Mouse (Mus musculus) thymus, adult 18-20 months (tissue): ENCODE results near the gene Igf2r.

Experiments
- DNase-seq, 2 experiments: peaks; one replicate each; pipeline ENCODE4 v3.0.0; 2022; ENCODE audit warnings: mixed read lengths in 2 of 2

The Igf2r gene

GRCm38 (mm10) chr17:12769380-12769921, at the start of gene Igf2r:
Igf2r (minus strand) TSS chr17:12769664.
- peak; percentile 76 to 80 for DNase-seq

DNA sequence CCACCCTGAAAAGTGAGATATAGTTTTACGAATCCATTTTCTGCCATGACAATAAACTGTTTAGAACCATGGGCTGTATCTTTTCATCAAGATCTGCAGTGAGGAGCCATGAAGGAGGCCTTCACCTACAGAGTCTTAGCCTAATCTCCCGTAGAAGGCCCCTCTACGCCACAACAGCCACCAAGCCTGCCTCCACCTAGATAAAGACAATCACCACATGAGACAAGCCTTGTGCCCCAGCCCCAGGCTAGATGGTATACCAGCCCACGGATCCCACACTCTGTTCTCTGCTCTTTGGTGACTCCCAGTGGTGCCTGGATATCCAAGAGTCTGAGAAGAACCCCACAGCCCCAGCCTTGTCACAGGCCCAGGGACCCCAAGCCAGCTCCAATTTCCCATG, 46.4 kb upstream of the Igf2r start:
- no peak for DNase-seq

DNA sequence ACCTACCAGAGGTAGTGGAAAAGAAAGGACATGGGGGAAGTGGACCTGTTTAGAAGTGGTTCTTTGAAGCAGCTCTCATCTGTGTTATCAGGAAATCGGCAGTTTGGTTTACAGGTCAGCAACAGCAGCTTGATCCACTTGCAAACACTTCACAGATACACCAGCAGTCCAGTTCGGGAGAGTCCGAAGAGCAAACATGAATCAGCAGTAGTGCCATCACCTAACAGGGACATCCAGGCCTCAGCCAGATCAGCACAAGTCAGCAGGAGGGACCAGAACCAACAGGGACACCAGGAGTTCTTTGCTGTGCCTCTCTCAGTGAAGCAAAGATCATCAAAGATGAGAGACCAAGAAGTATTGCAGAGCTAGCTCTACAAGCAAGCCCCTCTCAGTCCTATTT, 45.0 kb upstream of the Igf2r start:
- DNase-seq = no peak

GRCm38 (mm10) chr17:12810973-12811303, 41.5 kb upstream of the Igf2r start:
- DNase-seq = no peak

GRCm38 (mm10) chr17:12810103-12810972, 40.9 kb upstream of the Igf2r start:
- DNase-seq = peak; percentile 28 to 34

- no peak for DNase-seq
Measured at GRCm38 (mm10) chr17:12808851-12809250, 39.4 kb upstream of the Igf2r start.

DNA sequence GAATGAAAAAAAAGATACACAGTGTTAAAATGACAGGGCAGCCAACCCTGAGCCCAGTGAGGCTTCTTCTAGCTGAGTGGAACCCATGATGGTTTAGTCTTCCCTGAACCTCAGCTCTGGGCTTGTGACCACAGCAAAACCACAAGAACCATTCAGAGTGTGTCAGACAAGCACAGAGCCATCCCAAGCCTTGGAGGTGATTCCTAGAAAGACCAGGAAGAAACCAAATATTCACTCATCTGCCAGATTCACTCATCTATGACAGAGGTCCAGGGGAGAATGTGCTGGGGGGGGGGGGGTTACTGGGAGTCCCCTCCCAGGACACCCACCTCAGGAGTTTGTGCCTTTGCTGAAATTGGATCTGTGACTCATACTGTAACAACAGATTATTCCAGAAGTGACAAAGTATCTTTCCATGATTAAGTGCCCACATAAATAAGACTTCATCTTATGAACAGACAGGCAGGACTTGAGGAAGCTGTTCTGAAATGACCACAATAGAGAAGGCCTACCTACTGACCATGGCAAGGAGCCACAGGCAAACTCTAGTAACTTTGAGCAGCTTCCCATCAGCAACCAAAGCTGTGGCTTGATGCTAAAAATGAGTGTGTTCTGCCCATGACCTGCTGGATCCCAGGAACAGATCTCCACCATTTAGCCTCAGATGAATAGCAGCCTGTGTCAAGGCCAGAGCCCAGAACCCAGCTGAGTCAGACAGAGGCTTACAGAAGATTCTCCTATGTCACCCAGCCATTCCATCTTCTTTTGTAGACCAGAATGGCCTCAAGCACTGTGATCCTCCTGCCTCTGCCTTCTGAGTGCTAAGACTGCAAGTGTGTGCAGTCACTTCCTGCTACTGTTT, 35.4 kb upstream of the Igf2r start:
- DNase-seq = no peak

GRCm38 (mm10) chr17:12801861-12802540, 32.5 kb upstream of the Igf2r start:
- DNase-seq = no peak

DNA sequence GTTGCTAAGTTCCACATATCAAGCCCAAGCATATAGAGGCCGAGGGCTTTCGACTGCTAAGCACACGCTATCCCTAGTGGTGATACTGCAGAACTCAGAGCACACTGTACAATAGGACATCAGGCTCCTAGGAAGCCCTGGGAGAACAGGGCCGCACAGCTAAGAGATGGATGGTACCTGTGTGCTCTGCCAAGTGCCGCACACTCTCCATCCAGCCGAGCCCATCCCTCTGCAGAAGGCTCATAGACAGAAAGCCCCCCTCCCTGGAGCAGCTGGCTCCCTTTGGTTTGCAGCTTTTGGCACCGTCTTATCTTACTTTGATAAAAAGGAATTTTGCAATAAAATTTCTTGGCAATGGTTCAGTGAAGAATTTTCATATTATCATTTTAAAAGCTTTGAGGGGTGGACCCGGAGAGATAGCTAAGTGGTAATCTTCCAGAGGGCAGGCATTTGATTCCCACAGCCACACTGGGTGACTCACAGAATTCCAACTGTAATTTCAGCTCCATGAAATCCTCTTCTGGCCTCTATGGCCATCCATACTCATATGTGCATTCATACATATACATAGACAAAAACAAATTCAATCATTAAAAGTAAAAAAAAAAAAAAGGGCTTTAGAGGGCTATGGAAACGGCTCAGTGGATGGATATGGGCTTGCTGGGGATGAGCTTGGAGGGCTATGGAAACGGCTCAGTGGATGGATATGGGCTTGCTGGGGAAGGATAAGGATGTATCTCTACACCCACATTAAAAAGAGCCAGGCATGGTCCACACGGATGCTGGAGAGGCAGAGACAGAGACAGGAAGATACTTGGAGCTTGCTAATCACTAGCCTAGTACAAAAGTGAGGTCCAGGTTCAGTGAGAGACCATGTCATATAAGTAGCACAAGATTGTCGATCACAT, 30.2 kb upstream of the Igf2r start:
- no peak for DNase-seq

DNA sequence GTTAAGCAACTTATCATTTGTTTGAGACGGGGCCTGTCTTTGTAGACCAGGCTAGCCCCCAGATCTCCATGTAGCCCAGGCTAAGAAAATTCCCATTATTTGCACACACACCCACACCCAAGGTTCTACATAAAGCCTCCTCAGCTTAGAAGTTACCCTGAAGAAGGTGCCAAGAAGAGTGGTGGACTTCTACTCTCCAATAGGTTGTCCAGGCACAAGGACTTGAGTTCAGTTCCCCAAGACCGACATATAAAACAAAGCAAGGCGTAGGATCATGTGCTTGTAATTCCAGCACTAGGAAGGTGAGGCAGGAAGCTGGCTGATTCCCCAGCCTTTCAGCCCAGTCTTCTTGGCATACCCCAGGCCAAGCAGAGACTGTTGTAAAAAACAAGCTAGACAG, 29.1 kb upstream of the Igf2r start:
- no peak for DNase-seq

DNA sequence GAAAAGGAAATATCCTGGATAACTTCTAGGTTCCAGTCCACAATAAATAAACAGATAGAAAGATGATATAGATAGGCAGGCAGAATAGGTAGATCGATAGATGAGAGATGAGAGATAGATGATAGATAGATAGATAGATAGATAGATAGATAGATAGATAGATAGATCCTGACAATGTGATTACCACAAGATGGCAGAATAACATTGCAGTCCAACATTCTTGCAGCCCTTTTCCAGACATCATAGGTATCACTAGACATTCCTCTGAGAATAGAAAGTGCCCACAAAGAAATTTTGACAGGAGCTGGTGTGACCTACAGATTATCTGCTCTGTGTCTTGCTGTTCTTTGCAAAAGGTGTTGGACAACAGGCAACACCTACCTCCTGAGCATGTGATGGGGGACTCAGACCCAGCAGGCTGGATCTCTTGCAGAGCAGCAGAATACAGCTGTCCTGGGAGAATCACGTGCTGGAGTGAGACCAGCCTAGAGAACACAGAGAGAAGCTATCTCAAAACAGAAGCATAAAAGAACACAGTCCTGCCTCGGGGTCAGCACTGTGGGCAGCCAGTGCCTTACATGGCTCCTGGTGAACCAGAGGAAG, 28.1 kb upstream of the Igf2r start:
- DNase-seq = no peak

- no peak for DNase-seq
Measured at GRCm38 (mm10) chr17:12796633-12797032, 27.2 kb upstream of the Igf2r start.

GRCm38 (mm10) chr17:12793660-12794406, 24.4 kb upstream of the Igf2r start:
- DNase-seq = peak in 1 of 2 experiments; percentile 23

- no peak for DNase-seq
Measured at GRCm38 (mm10) chr17:12792422-12793206, 23.1 kb upstream of the Igf2r start.

- DNase-seq = no peak
Measured at GRCm38 (mm10) chr17:12791420-12791819, 22.0 kb upstream of the Igf2r start.

- DNase-seq = no peak
Measured at GRCm38 (mm10) chr17:12791079-12791406, 21.6 kb upstream of the Igf2r start.

DNA sequence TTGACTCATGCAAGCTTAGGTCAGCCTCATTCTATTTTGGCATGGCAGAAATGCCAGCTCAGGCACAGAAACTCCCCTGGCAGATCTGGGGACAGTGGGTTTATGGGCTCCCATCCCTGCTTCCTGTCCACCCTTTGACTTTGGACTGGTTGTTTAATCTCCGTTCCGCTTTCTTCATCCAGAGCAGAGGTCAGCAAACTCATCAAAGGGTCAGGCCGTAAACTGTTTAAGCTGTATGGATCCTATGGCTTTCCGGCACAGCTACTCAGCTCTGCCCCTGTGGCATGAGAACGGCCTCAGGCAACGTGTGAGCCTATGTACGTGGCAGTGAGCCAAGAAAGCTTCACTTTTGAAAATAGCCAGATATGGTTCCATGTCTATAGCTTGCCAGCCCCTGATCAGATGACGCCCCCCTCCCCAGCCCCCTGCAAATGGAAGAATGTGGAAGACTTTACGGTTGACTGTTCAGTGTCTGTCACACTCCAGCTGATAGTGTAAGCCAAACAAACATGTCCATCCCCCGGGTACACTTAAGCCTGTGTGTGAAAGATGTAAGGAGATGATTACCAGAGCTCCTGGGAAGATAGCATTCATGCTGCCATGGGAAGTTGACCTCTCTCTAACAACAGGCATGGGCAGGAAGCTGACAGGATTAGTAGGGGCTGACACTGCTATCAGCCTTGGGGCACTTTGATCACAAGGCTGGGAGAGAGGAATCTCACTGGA, 21.1 kb upstream of the Igf2r start:
- DNase-seq = no peak

DNA sequence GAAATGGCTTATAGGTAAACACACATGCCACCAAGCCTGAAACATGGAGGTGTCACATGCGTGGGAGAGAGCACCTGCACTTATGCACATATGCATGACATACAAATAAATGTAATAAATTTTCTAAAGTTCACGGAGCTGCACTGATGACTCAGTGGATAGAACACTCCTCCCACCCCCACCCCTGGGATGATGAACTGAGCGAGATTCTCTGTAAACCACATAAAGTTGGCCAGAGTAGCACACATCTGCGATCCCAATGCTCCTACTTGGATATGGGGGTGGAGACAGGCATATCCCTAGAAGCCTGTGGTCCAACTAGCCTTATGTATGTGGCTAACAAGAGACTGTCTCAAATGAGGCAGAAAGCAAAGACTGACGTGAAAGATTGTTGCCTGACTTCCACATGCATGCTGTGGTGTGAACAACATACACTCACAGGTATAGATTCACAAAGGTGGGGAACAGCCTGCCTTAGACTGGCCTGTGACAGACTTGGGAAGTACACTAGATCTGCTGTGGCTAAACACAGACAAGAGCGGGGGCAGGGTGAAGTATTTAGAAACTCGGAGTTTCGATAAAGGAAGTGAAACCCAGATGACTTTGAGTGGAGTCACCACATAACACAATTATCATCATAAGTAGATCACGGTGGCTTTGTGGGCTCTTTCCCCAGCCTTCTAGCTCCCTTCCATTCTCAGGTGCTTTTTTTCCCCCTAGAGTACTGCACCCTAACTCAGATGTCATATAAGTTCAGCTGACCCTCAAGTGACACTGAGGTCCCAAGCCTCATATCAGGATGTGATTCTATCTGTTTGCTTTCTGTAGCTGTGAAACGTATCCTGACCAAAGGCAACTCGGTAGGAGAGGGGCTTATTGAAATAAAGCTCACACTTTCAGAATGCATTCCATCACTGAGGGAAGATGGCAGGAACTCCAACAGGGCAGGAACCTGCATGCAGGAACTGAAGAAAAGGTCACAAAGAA, 13.7 kb upstream of the Igf2r start:
- DNase-seq = peak in 1 of 2 experiments; percentile 24
